Mouse (Mus musculus) brown adipose tissue, adult 24 weeks (tissue): ENCODE measurements around the gene Arl13a. TPM values are rescaled to one million over a fixed set of nuclear protein-coding genes. Genes with fewer than 3 reads are reported as not detected.

Experiments
- H3K27ac ChIP-seq: fragments of 200-500 bp; replicated peaks from 2 replicates; pipeline ENCODE4 v1.5.1; 2012; ENCODE audit warnings: low read depth, mild to moderate bottlenecking, low read length
- H3K4me1 ChIP-seq: fragments of 200-500 bp; 2 replicates; pipeline ENCODE4 v1.6.1; 2012; ENCODE audit warnings: low read length, mixed read lengths; ENCODE audit not compliant: control insufficient read depth, insufficient read depth, insufficient read length
- H3K4me3 ChIP-seq: fragments of 200-500 bp; 2 replicates; pipeline ENCODE4 v1.5.1; 2012; ENCODE audit warnings: low read depth, mild to moderate bottlenecking, low read length, moderate library complexity; ENCODE audit not compliant: insufficient read depth
- polyA plus RNA-seq: library from polyadenylated mRNA; stranded (reverse); fragments of >200 nt; gene quantifications from 2 replicates; pipeline ENCODE4 v1.2.4, GENCODE M21; 2012; ENCODE audit not compliant: missing spikeins, insufficient read depth, insufficient read length

Gene Arl13a
- polyA plus RNA-seq, 1 experiment: not detected

DNA sequence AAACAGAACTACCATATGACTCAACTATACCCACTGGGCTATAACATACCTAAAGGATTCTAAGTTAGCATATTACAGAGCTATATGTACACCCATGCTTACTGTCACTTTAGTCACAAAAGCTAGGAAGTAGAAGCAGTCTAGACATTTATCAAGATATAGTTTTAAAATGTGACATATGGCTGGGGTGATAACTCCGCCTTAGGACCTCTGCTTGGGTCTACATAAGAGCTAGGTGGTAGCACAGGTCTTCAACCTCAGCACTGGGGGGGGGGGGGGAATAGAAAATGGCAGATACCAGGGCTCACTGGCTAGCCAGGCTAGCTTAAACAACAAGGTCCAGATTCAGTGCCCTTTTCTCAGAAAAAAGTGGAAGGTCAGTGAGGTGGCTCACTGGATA is 45.7 kb downstream of the Arl13a start:
- no peak overlapping the region for H3K4me3 ChIP-seq
- no peak overlapping the region for H3K27ac ChIP-seq
- H3K4me1 ChIP-seq: no peaks in the 10 kb centered on the region

DNA sequence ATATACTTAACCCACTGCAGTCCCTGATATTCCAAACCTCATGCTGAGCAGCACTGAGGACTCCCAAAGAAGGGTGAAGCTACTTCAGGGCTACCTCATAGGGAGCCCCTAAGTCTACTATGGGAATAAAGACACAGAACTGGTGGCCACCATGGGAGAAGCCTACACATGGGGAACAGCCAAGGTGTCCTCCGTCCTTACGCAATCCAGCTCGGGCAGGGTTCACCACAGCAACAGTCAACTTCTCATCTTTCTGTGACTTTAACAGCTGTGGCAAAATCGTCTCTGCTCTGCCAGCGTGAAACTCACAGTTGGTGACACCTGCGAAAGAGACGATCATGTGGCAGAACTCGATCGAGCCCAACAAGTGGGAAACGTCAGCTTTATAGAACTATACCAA is 51.0 kb downstream of the Arl13a start:
- no peak overlapping the region for H3K27ac ChIP-seq
- no peak overlapping the region for H3K4me3 ChIP-seq

DNA sequence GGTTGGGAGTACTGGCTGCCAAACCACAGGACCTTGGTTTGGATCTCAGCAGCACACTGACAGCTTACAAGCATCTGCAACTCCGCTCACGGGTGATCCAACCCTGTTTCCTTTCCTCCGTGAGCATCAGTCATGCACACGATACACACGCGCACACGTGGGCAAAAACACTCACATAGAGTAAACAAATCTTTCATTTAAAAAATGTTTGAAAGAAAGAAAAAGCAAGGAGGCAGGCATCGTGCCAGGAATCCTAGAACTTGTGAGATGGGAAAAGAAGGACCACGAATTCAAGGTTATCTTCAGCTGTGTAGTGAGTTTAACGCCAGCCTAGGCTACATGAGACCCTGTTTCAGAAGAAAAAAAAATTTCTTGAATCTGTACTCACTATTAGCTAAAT is 58.6 kb downstream of the Arl13a start:
- Histone ChIP-seq H3K4me3 (no peak overlapping the region), H3K27ac (no peak overlapping the region), H3K4me1 (no peaks in the 10 kb centered on the region)

More for the DNA sequence above, 51.0 kb downstream of the Arl13a start:
- no peaks in the 10 kb centered on the region for H3K4me1 ChIP-seq

DNA sequence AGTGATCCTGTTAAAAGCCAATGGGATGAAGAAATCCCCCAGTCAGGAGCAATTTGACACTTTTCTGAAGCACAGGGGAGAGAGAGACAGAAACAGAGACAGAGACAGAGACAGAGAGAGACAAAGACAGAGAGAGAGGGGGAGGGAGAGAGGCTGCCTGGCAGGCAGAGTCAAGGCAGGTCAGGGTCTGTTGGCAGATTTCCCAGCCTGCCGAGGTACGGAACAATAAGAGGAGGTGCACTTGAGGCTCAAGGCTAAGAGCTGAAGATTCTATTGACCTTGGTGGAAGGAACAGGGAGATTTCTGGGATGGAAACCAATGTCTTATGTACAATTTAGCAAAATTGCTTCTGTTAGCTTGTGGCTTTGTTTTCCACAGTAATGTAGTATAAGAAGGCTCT is 60.9 kb downstream of the Arl13a start:
- no peak overlapping the region for H3K27ac ChIP-seq
- no peaks in the 10 kb centered on the region for H3K4me1 ChIP-seq
- H3K4me3 ChIP-seq: no peak overlapping the region

Other genes starting within 250 kb of the Arl13a start
- gene Sytl4, start 205.7 kb upstream of the Arl13a start, polyA plus RNA-seq: 3.6 and 3.9 TPM in 2 replicates
- 10.3 and 17.1 TPM in 2 replicates for gene Cstf2, start 128.3 kb upstream of the Arl13a start, polyA plus RNA-seq
- gene Xkrx, start 25.4 kb upstream of the Arl13a start, polyA plus RNA-seq: 0.95 and 2.0 TPM in 2 replicates
- gene Nox1, start 34.5 kb downstream of the Arl13a start, polyA plus RNA-seq: not detected in 2 replicates
- 51.4 and 52.6 TPM in 2 replicates for gene Trmt2b, start 89.5 kb downstream of the Arl13a start, polyA plus RNA-seq
- gene Tmem35a, start 107.7 kb downstream of the Arl13a start, polyA plus RNA-seq: 1.6 and 3.1 TPM in 2 replicates
- not detected in 2 replicates for gene Cenpi, start 120.6 kb downstream of the Arl13a start, polyA plus RNA-seq
- gene Drp2, start 217.1 kb downstream of the Arl13a start, polyA plus RNA-seq: 0.29 and 0.40 TPM in 2 replicates